ENCODE assay signal across 8 mouse cellular contexts in the genomic region with DNA sequence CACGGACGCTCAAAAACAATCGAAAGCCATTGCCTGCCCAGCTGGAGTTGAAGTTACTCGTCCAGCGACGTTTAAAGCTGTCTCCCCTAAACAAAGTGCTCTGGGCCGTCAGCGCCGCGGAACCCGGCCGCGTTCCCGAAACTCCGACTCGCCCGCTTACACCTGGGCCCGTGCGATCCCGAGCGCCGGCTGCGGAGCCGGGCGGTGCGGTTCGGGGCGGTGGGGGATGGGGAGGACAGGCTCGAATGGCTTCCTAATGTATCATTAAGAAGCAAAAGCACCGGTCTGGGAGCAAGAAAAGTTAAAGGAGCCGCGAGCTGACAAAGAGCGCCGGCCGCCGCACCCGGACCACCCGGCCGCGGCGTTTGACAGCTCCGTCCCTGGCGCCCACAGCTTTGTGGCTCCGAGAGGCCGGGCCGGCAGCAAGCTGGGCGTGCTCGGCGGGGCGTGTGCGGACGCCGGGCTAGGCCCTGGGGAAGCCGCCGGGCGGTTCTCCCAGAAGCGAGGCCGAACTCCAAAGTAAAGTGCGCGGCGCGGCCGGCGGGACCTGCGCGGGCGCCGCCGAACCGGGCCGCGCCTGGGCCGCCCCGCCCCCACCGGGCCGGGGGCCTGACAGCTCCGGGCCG. TPM values are rescaled to one million over a fixed set of nuclear protein-coding genes. Genes with fewer than 3 reads are reported as not detected.
A peak's percentile ranks its signal among the peaks of the same experiment; 100 is the strongest.
DNase-seq lines count a peak whose midpoint lies in the region; ATAC-seq and TF ChIP-seq lines count a peak whose summit lies in the region.

No protein-coding gene starts in this region.

- H3K27me3 ChIP-seq in cerebellum, adult 2 months (ENCODE audit: control insufficient read depth, insufficient read depth, low read length), result no peaks in the 10 kb centered on the region
- no peaks in the 10 kb centered on the region for H3K27me3 ChIP-seq in hindbrain, embryonic 13.5 days

- DNase-seq in MN1 (ENCODE audit: low spot score), result peak; percentile 65
- peak; percentile 59 to 68 for DNase-seq in cerebellum, adult 2 months
- peak; percentile 28 for DNase-seq in forelimb bud, embryonic 11.5 days (ENCODE audit: low read depth, low spot score)
- peak; percentile 38 for DNase-seq in left cerebral cortex, adult 11 months (ENCODE audit: low spot score)
- peak; percentile 37 for DNase-seq in lung, postnatal 25 days (ENCODE audit: low spot score)
- peak; percentile 56 to 60 for DNase-seq in right cerebral cortex, postnatal 10 days (ENCODE audit: low spot score in 2 of 2)
- peak; percentile 51 for DNase-seq in urinary bladder, postnatal 25 days (ENCODE audit: low spot score)

- H3K9me3 ChIP-seq in hindbrain, embryonic 13.5 days, result no peaks in the 10 kb centered on the region

- H3K4me2 ChIP-seq in hindbrain, embryonic 13.5 days, result peak overlapping the region; percentile 81

- H3K27ac ChIP-seq in cerebellum, adult 2 months (ENCODE audit: insufficient read depth, low read length), result peak overlapping the region; percentile 89; the same call in 1 of the 2 replicates
- peak overlapping the region; percentile 100 for H3K27ac ChIP-seq in hindbrain, embryonic 13.5 days

- no peaks in the 10 kb centered on the region for H3K36me3 ChIP-seq in hindbrain, embryonic 13.5 days

- under 1% methylated on average over 77 of the region's 78 CpGs for WGBS in cerebellum, adult 2 months
- under 1% methylated on average over 77 of the region's 78 CpGs for WGBS in hindbrain, embryonic 13.5 days

- peak overlapping the region; percentile 96 for H3K9ac ChIP-seq in hindbrain, embryonic 13.5 days

- no peak for TF ChIP-seq CTCF in cerebellum, adult 2 months (IDR thresholded peaks at IDR 0.05; ENCODE audit: borderline replicate concordance, insufficient read depth, low read depth, low read length)

- H3K4me1 ChIP-seq in cerebellum, adult 2 months (ENCODE audit: control insufficient read depth, insufficient read depth, low read length), result peaks cover 6% of the 10 kb centered on the region; the same call in 1 of the 2 replicates
- H3K4me1 ChIP-seq in hindbrain, embryonic 13.5 days (replicated peaks), result peaks cover 19% of the 10 kb centered on the region

- peak; percentile 18 for ATAC-seq in hindbrain, embryonic 13.5 days (ENCODE audit: low FRiP score)

- peak overlapping the region; percentile 64 for H3K4me3 ChIP-seq in cerebellum, adult 2 months (replicated peaks; ENCODE audit: insufficient read depth, low read depth, low read length)
- H3K4me3 ChIP-seq in hindbrain, embryonic 13.5 days, result peak overlapping the region; percentile 97

- TF ChIP-seq POLR2A in cerebellum, adult 2 months (IDR thresholded peaks at IDR 0.05; ENCODE audit: borderline replicate concordance, insufficient read depth, low read length), result no peak

RNA-seq across cellular contexts. Expression of a gene that starts 0.8 kb away (rescaled TPM):
- polyA plus RNA-seq in cerebellum, adult 2 months (2012; rRNA removed), result 56.3 and 60.0 TPM in 2 replicates
- 20.1 and 20.3 TPM in 2 replicates for polyA plus RNA-seq in hindbrain, embryonic 13.5 days (2015; fragmentation: Nextera tagmentation; extraction: Ambion mirVana)

RNA-seq across cellular contexts. Expression of a gene that starts 18.0 kb away (rescaled TPM):
- 0.13 TPM in 1 of 2 replicates, not detected in the other for polyA plus RNA-seq in cerebellum, adult 2 months (2012; rRNA removed)
- polyA plus RNA-seq in hindbrain, embryonic 13.5 days (2015; fragmentation: Nextera tagmentation; extraction: Ambion mirVana), result 0.13 TPM in 2 replicates

Comparison
In these comparisons a context has a peak if more than half of its experiments do, and no peak if none do; other contexts are left out.
1. Peak in every context shown above with its lines: DNase-seq, ATAC-seq, H3K4me3 ChIP-seq and H3K27ac ChIP-seq.